Mouse (Mus musculus) cerebellum, adult 11-12 months (tissue): Measurements from ENCODE around the gene Abr.

Experiments
- DNase-seq: peaks from one replicate; pipeline ENCODE4 v3.0.0; 2022

Abr gene

GRCm38 (mm10) chr11:76622152-76622565 is at the start of gene Abr:
Abr (minus strand) TSS chr11:76622314.
- DNase-seq, result no peak

DNA sequence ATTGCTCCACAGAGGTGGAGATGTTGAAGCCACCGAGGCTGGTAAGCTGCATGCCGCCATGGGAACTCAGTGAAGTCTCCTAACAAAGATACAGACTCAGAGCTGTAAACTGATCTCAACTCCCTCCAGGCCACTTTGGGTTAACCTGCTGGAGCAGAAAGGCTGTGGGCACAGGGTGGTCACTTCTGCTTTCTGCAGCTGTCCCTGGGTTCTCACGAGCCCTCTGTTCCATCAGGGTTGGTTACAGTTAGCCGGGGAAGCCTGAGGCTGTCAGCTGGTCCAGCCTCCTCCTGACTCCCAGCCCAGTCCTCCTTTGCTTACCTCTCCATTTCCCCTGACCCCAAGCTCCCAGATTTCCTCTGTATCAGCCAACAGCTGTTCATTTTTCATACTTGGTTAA is 45.7 kb upstream of the Abr start:
- DNase-seq, result no peak

- DNase-seq, result no peak
These were observed 44.0 kb upstream of the Abr start for GRCm38 (mm10) chr11:76666002-76666649.

GRCm38 (mm10) chr11:76661790-76662468 is 39.8 kb upstream of the Abr start:
- DNase-seq, result no peak

DNA sequence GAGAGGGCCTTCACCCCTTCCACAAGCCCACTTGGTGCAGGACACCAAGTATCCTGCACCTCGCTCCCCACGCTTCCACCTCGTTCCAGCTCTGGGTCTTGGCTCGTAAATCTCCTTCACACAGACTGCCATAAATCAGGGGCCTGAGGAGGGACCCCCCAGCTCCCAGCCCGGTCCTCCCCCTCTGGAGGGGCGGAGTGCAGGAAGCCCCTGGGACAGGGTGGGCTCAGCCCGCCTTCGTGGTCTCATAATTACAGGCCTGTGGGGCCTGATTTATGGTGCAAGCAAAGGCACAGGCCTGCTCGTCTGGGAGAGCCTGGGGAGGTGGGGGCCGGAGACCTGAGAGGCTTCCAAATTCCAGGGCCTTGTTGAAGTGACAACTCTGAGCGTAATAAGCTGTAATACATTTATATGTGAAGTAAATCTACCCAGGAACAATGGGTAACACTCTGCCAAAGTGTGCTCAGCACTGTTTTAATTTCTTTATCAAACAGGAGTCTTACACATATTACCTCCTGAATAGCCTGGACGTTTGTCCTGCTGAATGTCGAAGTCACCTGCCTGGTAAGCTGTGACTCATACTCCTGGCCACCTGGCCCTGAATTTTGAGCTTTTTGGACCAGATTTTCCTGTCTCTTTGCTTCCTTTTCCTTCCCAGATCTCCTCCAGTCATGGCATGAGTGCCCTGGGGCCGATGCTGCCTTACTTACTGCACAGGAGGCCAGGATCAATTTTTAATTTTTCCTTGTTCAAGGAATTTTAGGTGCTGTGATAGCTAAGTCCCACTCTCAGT is 37.2 kb upstream of the Abr start:
- DNase-seq, result no peak

DNA sequence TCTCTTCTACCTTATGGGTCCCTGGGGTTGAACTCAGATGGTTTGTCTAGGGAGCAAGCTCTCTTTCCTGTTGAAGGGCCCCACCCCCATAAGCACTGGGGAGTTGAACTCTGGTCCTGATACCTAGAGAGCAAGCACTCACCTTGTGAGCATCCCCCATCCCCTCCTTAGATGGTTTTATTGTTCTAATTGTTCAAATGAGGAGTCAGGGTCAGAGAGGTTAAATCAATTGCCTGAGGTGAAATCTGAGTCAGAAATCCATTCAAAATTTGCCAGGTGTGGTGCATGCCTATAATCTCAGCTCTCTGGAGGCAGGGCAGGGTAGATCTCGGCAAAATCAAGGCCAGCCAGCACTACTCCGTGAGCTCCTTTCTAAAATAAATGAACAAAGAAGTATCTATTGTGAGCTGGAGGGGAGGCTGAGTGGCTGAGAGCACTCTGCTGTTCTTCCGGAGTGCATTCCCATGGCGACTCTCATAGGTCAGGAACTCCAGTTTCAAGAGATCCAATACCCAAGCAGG is 35.4 kb upstream of the Abr start:
- DNase-seq, result no peak

DNA sequence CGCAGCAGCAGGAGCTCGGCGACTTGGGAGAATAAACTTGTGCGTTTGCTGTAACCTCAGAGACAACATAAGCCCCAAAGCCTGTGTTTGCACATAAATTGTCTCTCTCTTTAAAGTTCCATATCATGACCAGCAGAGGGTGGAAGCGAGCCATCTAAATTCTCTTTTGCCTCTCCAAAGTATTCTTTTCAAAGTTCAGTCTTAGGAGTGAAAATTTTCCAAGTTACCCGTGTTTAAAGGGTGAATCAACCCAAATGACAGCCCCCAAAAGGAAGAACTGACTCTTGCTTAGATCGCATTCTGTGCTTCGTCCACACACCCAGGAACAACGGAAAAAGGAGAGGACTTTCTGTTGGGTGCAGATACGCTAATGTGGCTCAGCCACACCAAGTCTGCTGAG is 33.0 kb upstream of the Abr start:
- no peak for DNase-seq

- no peak for DNase-seq
These were observed 30.8 kb upstream of the Abr start for GRCm38 (mm10) chr11:76652838-76653334.

DNA sequence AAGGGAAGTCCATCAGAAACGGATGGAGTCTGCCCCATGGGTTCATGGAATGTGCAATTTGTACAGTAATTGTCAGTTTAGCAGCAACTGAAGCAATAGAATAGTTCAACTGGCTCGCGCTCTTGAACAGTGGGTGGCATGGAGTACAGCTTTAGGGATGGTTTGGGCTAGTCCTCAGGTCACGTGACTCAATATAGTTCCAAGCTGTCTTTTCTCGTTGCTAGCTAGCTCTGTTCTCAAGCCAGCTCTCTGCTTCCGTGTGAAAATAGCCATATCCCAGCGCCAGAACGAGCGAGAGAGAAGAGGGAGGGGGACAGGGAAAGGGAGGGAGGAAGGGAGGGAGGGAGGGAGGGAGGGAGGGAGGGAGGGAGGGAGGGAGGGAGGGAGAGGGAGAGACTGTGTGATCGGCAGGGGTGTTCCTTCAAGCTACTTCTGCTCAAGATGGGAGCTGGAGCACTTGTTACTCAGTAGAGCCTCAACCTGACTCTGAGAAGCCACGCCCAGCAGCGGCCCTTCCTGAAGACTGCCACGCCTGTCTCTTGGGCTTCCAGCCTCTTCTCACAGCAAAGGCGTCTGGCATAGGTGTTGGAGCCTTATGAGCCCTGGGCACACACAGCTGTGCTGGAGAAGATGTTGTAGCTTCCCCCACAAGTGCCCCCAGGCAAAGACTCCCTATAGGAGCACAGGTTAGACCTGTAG is 28.9 kb upstream of the Abr start:
- no peak for DNase-seq

DNA sequence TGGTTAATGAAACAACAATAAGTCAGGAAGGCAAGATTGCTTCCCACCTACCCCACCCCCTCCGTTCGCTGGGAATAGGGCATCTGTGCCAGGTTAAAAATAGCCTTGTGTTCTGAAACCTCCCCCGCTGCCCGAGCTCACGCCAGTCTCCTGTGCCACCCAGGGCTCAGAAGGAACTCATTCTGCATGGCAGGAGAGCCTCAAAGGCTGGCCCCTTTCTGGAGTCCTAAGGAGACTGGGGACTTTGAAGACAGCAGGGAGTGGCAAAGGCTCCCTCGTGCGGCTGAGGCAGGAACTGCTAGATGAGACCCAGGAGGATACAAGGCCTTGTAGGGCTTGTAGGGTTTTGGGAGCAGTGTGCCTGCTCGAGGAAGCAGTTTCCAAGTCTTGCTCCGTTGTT is 25.4 kb upstream of the Abr start:
- DNase-seq, result peak; percentile 67

DNA sequence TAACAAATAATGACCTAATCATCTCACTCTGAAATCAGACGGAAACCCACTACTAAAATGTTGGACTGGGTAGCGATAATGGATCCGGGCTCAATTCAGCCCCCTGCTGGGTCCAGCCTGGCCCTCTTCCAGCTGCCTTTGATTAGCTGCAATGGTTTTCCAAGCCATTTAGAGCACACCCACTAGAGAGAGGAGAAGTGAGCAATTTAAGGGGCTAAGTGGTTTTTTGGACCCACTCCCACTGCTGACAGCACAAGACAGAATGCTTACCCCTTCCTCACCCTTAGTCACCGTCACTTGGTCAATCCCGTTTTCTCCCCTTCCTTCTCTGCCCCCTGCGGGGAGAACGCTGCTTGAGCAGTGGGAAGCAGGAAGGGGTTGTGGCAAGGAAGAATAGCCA is 24.9 kb upstream of the Abr start:
- DNase-seq, result peak; percentile 40

- DNase-seq, result peak; percentile 93
These were observed 23.8 kb upstream of the Abr start for GRCm38 (mm10) chr11:76645955-76646354.

DNA sequence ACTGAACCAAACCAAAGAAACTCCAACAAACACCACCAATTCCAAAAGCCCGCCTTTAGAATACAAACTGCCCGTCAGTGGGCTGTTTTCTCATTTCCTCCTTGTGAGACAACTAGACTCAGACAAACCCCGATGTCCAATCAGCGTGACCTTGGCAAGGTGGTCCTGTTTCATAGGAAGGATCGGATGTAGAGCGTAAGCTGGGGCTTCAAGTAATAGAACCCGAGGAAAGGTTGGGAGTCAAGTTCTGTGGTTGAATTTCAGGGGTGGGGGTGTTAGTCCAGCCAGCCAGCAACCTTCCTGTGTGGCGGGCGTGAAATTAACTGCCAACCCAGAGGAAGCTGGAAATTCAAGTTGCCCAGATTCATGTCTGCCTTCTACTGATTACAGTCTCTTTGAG is 22.9 kb upstream of the Abr start:
- no peak for DNase-seq

GRCm38 (mm10) chr11:76644257-76644656 is 22.1 kb upstream of the Abr start:
- DNase-seq, result no peak

DNA sequence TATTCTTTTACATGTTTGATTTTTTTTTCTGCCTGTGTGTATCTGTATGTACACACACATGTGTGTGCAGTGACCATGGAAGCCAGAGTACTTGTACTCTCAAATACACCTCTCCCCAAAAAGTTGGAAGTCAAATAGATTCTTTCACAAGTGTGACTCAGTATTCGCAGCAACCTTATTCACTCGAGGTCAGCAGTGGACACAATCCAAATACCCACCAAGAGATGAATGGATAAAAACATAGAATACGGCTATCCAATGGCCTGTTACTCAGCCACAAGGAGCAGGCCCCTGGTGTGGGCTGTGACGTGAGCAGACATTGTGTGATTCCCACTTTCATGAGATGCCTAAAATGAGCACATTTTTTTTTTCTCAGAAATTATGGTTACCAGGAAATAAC is 18.1 kb upstream of the Abr start:
- no peak for DNase-seq

- DNase-seq, result peak; percentile 73
These were observed 17.3 kb upstream of the Abr start for GRCm38 (mm10) chr11:76639269-76639985.

- DNase-seq, result no peak
These were observed 8.4 kb upstream of the Abr start for GRCm38 (mm10) chr11:76630487-76630886.

GRCm38 (mm10) chr11:76630023-76630422 is 7.9 kb upstream of the Abr start:
- DNase-seq, result no peak

- no peak for DNase-seq
These were observed 6.5 kb upstream of the Abr start for GRCm38 (mm10) chr11:76628613-76629012.

DNA sequence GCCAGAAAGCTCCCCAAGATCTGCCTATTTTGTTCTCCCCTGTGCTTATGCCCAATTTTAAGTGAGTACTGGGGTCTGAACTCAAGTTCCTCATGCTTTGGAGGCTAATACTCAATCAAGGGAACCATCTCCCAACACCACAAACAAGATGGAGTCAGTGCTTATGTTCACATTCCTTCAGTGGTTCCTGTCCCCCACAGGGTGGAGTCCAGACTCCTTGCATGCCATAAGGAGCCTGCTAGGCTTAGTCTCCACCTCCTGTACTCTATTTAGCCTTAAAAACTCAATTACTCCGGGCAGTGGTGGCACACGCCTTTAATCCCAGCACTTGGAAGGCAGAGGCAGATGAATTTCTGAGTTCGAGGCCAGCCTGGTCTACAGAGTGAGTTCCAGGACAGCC is 2.8 kb upstream of the Abr start:
- no peak for DNase-seq

GRCm38 (mm10) chr11:76624071-76624470 is 2.0 kb upstream of the Abr start:
- DNase-seq, result no peak
